Mouse (Mus musculus) C2C12 (cell line): ENCODE measurements around the gene Nav1.

ENCODE experiments used
- CEBPB ChIP-seq: IDR thresholded peaks from one replicate; pipeline ENCODE4 v1.6.1; 2011; ENCODE audit warnings: low read depth, mild to moderate bottlenecking, control low read depth, moderate library complexity
- CTCF ChIP-seq: IDR thresholded peaks from one replicate; pipeline ENCODE4 v1.5.1; 2011; ENCODE audit not compliant: control insufficient read depth, insufficient read depth, insufficient read length
- FOSL1 ChIP-seq: IDR thresholded peaks from one replicate; pipeline ENCODE4 v1.8.0; 2011; ENCODE audit warnings: mild to moderate bottlenecking, low read length; ENCODE audit not compliant: poor library complexity, insufficient read depth, severe bottlenecking
- MAX ChIP-seq: IDR thresholded peaks from one replicate; pipeline ENCODE4 v1.6.1; 2011; ENCODE audit warnings: mild to moderate bottlenecking, control low read depth
- MYOD1 ChIP-seq: IDR thresholded peaks from one replicate; pipeline ENCODE4 v1.6.1; 2011; ENCODE audit warnings: low read depth; ENCODE audit not compliant: control insufficient read depth, insufficient read length
- MYOG ChIP-seq: IDR thresholded peaks from one replicate; pipeline ENCODE4 v1.6.1; 2011; ENCODE audit not compliant: control insufficient read depth, insufficient read length; ENCODE audit errors: extremely low read depth
- USF1 ChIP-seq: IDR thresholded peaks from one replicate; pipeline ENCODE4 v1.6.1; 2011; ENCODE audit warnings: low read depth, mild to moderate bottlenecking, control low read depth, moderate library complexity

GRCm38 (mm10) chr1:135623136-135623535 lies 16.0 kb upstream of the Nav1 start:
- TF ChIP-seq CTCF (no peak), MAX (no peak), MYOD1 (peak; percentile 10), FOSL1 (peak; percentile 28), CEBPB (no peak), USF1 (no peak), MYOG (no peak)
